Mouse (Mus musculus): Measurements from ENCODE around the gene Ttf1. TPM values are rescaled to one million over a fixed set of nuclear protein-coding genes. Genes with fewer than 3 reads are reported as not detected.

The Ttf1 gene
- polyA plus RNA-seq (2015; fragmentation: Nextera tagmentation; extraction: Ambion mirVana): 5.5 and 6.8 TPM in 2 replicates

GRCm38 (mm10) chr2:29060135-29060597 is at the start of gene Ttf1:
Ttf1 (plus strand) TSS chr2:29060262.
- Histone ChIP-seq H3K36me3 (no peaks in the 10 kb centered on the region), H3K4me2 (peak within 1 kb of the TSS; percentile 74), H3K27me3 (peaks cover 17% of the 10 kb centered on the region), H3K4me1 (replicated peaks) (peaks cover 9% of the 10 kb centered on the region), H3K27ac (peak within 1 kb of the TSS; percentile 95), H3K9ac (peak within 1 kb of the TSS; percentile 80), H3K4me3 (peak within 1 kb of the TSS; percentile 87), H3K9me3 (replicated peaks) (no peaks in the 10 kb centered on the region)
- ATAC-seq (replicated peaks; ENCODE audit: insufficient number of reproducible peaks, insufficient read depth, low FRiP score, low read depth): peak; percentile 91
- under 1% methylated on average over 41 of the region's 41 CpGs for WGBS

DNA sequence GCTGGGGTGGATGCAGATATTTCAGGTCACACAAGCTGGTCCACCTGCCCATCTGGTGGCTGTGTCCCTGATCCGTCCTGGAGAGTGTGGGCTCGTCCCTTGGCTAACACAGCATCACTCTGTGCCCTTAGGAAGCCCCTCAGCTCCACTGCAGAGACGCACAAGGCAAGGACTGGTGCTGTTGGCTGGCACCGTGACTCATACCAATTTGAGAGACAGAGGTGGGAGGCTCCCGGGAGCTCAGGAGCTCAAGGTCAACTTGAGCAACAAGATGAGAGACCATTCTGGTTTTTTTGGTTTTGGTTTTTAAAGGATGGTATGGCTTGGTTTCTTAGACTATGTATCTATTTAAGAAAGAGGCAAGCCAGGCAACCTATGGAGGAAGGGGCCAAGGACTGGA is 47.5 kb upstream of the Ttf1 start:
- Histone ChIP-seq H3K4me2 (no peak overlapping the region), H3K9me3 (replicated peaks) (no peaks in the 10 kb centered on the region), H3K36me3 (no peaks in the 10 kb centered on the region), H3K27me3 (peaks cover 8% of the 10 kb centered on the region), H3K4me3 (no peak overlapping the region), H3K27ac (no peak overlapping the region), H3K9ac (no peak overlapping the region), H3K4me1 (replicated peaks) (no peaks in the 10 kb centered on the region)
- no peak for ATAC-seq (replicated peaks; ENCODE audit: insufficient number of reproducible peaks, insufficient read depth, low FRiP score, low read depth)
- 73% methylated on average over 5 of the region's 5 CpGs for WGBS

- ATAC-seq (replicated peaks; ENCODE audit: insufficient number of reproducible peaks, insufficient read depth, low FRiP score, low read depth): no peak
- H3K27me3 ChIP-seq: no peaks in the 10 kb centered on the region; the same call in 1 of the 2 replicates
- H3K4me1 ChIP-seq (replicated peaks): no peaks in the 10 kb centered on the region
- no peak overlapping the region for H3K4me3 ChIP-seq
- H3K4me2 ChIP-seq: no peak overlapping the region
- 61% methylated on average over 27 of the region's 27 CpGs for WGBS
- no peak overlapping the region for H3K9ac ChIP-seq
- H3K9me3 ChIP-seq (replicated peaks): no peaks in the 10 kb centered on the region
- H3K36me3 ChIP-seq: no peaks in the 10 kb centered on the region
- H3K27ac ChIP-seq: no peak overlapping the region
These were observed 43.2 kb upstream of the Ttf1 start for GRCm38 (mm10) chr2:29016599-29017587.

DNA sequence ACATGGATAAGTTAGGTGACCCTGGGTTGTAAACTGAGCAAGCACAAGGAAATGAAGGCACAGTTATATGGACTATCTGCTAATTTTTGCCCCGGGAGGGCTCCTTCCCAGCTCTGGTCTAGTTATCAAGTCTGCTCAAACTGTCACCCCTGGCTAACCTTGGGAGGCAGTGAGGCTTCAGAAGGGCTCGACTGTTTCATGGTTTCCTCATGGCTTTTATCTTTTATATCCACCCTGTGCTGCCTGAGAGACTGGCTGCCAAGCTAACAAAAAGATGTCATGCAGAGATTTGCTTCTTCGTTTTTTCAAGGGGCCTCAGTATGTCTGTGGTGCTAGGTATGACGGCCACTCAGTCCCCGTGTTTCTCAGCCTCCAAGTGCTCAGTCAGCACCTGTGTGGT is 41.4 kb upstream of the Ttf1 start:
- Histone ChIP-seq H3K4me2 (no peak overlapping the region), H3K27ac (no peak overlapping the region), H3K9ac (no peak overlapping the region), H3K27me3 (no peaks in the 10 kb centered on the region), H3K9me3 (replicated peaks) (no peaks in the 10 kb centered on the region), H3K4me1 (replicated peaks) (no peaks in the 10 kb centered on the region), H3K36me3 (no peaks in the 10 kb centered on the region), H3K4me3 (no peak overlapping the region)
- no peak for ATAC-seq (replicated peaks; ENCODE audit: insufficient number of reproducible peaks, insufficient read depth, low FRiP score, low read depth)
- 45% methylated on average over 5 of the region's 5 CpGs for WGBS

DNA sequence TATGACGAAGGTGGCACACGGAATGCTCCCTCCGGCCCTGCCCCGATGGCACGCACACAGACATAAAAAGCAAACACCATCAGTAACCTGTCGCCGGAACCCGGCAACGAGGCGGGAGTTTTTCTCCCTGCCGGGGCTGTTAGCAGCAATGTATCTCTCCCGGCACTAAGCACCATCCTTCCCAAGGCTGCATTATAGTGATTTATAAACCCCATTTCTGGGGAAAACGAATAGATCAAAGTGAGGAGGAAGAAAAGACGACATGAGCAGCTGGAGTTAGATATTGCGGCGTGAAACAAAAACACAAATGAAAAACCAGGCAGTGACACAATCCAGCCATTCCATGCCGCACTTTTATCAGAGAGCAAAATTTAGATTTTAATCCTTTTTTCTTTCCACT is 39.0 kb upstream of the Ttf1 start:
- Histone ChIP-seq H3K9me3 (replicated peaks) (no peaks in the 10 kb centered on the region), H3K9ac (no peak overlapping the region), H3K27ac (no peak overlapping the region), H3K27me3 (no peaks in the 10 kb centered on the region), H3K4me3 (no peak overlapping the region), H3K36me3 (no peaks in the 10 kb centered on the region), H3K4me1 (replicated peaks) (no peaks in the 10 kb centered on the region), H3K4me2 (no peak overlapping the region)
- no peak for ATAC-seq (replicated peaks; ENCODE audit: insufficient number of reproducible peaks, insufficient read depth, low FRiP score, low read depth)
- 57% methylated on average over 17 of the region's 17 CpGs for WGBS

DNA sequence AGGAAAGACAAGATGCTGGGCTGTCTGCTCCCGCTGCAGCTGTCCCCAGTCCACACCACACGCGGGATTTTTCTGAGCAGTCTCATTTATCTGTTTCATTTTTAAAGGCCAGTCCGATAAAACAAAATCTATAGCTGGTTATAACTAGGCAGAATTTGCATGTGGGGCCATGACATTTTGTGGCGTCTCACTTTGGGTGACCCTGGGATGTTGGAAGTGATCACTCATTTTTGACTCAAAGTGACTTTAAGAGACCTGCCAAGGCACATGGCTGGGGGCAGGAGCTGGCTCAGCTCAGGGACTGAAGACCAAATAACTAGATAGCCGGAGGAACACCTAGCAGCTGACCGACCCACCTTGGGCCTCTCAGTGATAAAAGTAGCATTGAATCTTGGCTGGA is 37.1 kb upstream of the Ttf1 start:
- Histone ChIP-seq H3K9ac (no peak overlapping the region), H3K27ac (no peak overlapping the region), H3K27me3 (no peaks in the 10 kb centered on the region), H3K9me3 (replicated peaks) (no peaks in the 10 kb centered on the region), H3K4me3 (no peak overlapping the region), H3K4me1 (replicated peaks) (no peaks in the 10 kb centered on the region), H3K36me3 (no peaks in the 10 kb centered on the region), H3K4me2 (no peak overlapping the region)
- ATAC-seq (replicated peaks; ENCODE audit: insufficient number of reproducible peaks, insufficient read depth, low FRiP score, low read depth): no peak
- 75% methylated on average over 7 of the region's 7 CpGs for WGBS

GRCm38 (mm10) chr2:29025284-29025683 is 34.8 kb upstream of the Ttf1 start:
- Histone ChIP-seq H3K4me1 (replicated peaks) (peaks cover 6% of the 10 kb centered on the region; the same call in 1 of the 2 replicates), H3K36me3 (no peaks in the 10 kb centered on the region), H3K27me3 (peaks cover 4% of the 10 kb centered on the region), H3K27ac (no peak overlapping the region), H3K4me2 (no peak overlapping the region), H3K9me3 (replicated peaks) (no peaks in the 10 kb centered on the region), H3K4me3 (no peak overlapping the region), H3K9ac (no peak overlapping the region)
- 59% methylated on average over 5 of the region's 5 CpGs for WGBS
- no peak for ATAC-seq (replicated peaks; ENCODE audit: insufficient number of reproducible peaks, insufficient read depth, low FRiP score, low read depth)

- Histone ChIP-seq H3K27me3 (peaks cover 8% of the 10 kb centered on the region), H3K4me3 (no peak overlapping the region), H3K4me2 (no peak overlapping the region), H3K9me3 (replicated peaks) (no peaks in the 10 kb centered on the region), H3K36me3 (no peaks in the 10 kb centered on the region), H3K27ac (no peak overlapping the region), H3K9ac (no peak overlapping the region), H3K4me1 (replicated peaks) (peaks cover 7% of the 10 kb centered on the region; the same call in 1 of the 2 replicates)
- no peak for ATAC-seq (replicated peaks; ENCODE audit: insufficient number of reproducible peaks, insufficient read depth, low FRiP score, low read depth)
- 33% methylated on average over 20 of the region's 20 CpGs for WGBS
These were observed 29.9 kb upstream of the Ttf1 start for GRCm38 (mm10) chr2:29030048-29030734.

- H3K27ac ChIP-seq: no peak overlapping the region
- H3K27me3 ChIP-seq: peaks cover 8% of the 10 kb centered on the region
- no peak overlapping the region for H3K4me2 ChIP-seq
- no peaks in the 10 kb centered on the region for H3K36me3 ChIP-seq
- no peaks in the 10 kb centered on the region for H3K9me3 ChIP-seq (replicated peaks)
- 85% methylated on average over 4 of the region's 4 CpGs for whole genome bisulfite sequencing
- no peak overlapping the region for H3K9ac ChIP-seq
- H3K4me1 ChIP-seq (replicated peaks): peaks cover 7% of the 10 kb centered on the region; the same call in 1 of the 2 replicates
- ATAC-seq (replicated peaks; ENCODE audit: insufficient number of reproducible peaks, insufficient read depth, low FRiP score, low read depth): no peak
- H3K4me3 ChIP-seq: no peak overlapping the region
These were observed 28.1 kb upstream of the Ttf1 start for GRCm38 (mm10) chr2:29031951-29032350.

GRCm38 (mm10) chr2:29034542-29035475 is 25.3 kb upstream of the Ttf1 start:
- H3K9ac ChIP-seq: no peak overlapping the region
- ATAC-seq (replicated peaks; ENCODE audit: insufficient number of reproducible peaks, insufficient read depth, low FRiP score, low read depth): no peak
- WGBS: 52% methylated on average over 20 of the region's 20 CpGs
- H3K27me3 ChIP-seq: peaks cover 26% of the 10 kb centered on the region
- no peak overlapping the region for H3K27ac ChIP-seq
- H3K9me3 ChIP-seq (replicated peaks): no peaks in the 10 kb centered on the region
- H3K4me2 ChIP-seq: no peak overlapping the region
- H3K4me1 ChIP-seq (replicated peaks): peaks cover 5% of the 10 kb centered on the region; the same call in 1 of the 2 replicates
- no peak overlapping the region for H3K4me3 ChIP-seq
- H3K36me3 ChIP-seq: no peaks in the 10 kb centered on the region
